Mouse (Mus musculus) kidney, adult 11 months (tissue): ENCODE results near the gene Rps7.

Experiments used
- DNase-seq: peaks from one replicate; pipeline ENCODE4 v3.0.0; 2022

Rps7 gene

DNA sequence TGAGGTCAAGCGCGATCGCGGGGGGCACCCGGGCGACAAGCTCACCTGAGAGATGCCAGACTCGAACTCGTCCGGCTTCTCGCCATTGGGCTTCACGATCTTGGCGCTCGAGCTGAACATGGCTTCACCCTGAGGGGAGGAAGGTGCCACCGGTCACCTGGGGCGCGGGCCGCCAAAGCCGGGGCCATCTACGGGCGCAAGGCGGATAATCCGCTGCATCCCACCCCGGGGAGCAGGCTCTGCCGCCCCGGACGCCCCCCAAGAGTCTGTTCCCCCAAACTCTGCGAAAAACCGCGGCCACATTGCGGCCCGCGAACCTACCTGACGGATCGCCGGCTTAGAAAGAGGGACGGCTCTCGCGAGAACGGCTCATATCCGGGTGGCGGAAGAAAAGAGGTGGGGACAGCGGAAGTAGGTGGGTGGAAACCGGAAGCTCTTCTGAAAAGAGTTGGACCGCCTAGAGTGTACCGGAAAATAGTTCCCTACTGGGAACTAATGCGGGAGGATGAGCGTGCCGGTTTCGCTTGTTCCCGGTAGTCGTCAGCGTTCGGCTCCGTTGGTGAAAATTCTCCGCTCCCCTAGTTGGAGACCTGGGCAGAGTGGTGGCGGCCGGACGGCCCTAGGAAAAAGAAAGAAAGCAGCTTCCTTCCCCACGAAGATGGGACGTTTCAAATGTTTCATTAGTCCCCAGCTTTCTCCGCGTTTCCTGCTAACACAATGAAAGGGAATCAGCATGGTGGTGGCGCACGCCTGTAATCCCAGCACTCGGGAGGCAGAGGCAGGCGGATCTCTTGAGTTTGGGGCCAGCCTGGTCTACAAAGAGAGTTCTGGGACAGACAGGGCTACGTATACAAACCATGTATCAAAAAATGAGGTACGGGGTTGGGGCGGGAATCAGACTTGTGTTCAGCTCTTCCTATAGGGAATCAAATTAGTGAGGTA, at the start of gene Rps7:
Gene Rps7 (minus strand): TSS at position 419 of the 942 bp plus-strand sequence.
- peak; percentile 91 for DNase-seq

DNA sequence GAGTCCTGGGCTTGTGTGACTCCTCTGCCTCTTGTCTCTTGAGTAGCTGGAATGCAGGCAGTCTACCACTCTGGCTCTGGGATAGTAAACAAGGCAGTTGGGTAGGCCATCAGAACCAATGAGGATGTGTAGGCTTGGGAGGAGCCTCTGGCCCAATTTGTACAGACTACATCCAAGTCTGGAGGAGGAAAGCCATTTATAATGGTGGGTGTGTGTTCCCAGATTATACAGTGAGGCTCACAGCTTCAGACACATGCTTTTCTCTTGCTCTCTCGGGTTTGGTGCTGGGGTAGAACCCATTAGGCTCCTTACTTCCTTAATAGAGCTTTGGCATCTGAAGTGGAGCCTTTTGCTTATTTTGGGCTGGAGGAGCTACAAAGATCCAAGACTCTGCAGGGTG, 48.9 kb upstream of the Rps7 start:
- DNase-seq: no peak

DNA sequence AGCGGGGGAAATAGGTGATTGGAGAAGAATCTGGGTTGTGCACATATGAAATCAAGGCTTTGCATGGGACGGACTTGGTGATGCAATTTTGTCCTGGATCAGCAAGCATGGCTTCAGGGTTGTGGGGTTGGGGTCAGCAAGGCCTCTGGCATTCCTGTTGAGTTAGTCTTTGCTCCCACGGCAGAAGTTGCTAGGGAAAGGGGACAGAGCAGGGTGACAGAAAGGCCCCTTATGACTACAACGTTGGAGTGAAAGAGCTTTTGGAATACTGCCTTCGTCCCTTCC, 40.1 kb upstream of the Rps7 start:
- DNase-seq: no peak

DNA sequence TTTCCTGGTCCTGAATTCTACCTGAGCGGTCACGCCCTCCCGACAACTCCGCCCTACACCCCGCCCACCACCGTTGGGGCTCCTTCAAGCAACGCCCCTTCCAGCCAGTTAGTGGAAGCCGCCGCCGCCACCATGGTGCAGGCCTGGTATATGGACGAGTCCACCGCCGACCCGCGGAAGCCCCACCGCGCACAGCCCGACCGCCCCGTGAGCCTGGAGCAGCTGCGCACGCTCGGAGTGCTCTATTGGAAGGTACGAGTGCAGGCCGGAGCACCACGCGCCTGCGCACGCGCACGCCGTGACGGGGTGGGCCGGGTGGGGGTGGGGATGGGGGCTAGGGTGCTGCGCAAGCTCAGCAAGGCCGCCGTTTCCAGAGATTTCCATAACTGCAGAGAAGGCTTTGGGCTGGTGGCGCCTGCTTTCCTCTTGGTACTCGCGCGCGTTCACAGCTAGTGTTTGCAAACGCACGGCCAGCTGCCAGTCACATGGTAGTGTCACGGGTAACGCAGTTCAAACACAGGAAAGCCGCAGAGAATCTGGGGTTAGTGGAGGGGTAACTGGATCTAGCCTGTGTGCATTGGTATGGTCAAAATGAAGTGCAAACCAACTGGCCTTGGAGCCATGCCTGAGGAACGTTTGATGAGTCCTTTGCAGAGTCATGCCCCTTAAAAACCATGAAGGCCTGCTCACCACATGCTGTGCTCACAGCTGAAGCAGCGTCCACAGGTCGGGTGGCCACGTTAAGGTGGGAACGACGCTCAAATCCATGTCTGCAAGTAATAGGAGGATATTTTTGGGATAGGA, 39.6 kb upstream of the Rps7 start, which contains the start of gene Adi1:
Gene Adi1 (plus strand): TSS at position 111 of the 804 bp plus-strand sequence.
- peak; percentile 89 for DNase-seq

DNA sequence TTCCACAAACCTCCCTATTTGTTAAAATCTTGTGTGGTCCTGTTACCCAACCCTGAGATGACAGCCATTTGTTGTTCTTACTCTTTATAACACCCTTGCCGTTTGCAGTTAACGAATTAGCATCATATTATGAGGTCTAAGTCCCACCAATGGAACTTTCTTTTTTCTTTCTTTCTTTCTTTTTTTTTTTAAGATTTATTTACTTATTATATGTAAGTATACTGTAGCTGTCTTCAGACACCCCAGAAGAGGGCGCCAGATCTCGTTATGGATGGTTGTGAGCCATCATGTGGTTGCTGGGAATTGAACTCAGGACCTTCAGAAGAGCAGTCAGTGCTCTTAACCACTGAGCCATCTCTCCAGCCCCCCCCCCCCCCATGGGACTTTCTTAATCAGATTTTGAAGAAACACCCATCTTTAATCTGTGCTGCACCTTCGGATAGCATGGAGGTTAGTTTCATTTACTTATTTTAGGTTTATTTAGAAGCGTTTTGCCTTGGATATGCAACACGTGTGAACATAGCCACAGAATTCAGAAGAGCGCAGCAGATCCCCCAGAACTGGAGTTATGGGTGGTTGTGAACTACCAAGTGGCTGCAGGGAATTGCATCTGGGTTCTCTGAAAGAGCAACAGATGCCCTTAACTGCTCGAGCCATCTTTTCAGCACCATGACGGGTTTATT, 38.4 kb upstream of the Rps7 start:
- no peak for DNase-seq

DNA sequence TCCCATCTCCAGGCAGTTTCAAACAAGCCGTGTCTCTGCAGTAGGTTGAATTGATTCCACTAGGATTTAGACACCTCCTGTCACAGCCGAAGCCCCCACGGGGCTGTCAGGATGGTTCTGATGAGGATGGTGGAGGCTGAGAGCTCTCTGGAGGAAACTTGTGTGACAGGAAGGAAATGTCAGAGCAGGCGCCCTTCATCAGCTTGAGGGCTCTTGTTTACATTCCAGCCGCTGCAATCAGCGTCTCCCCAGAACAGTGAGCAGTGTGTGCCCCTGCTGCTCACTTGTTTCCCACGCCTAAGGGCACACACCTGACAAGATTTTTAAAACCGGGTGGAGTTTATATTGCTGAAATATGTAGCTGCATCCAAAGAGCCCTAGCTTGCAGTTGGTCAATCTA, 31.5 kb upstream of the Rps7 start:
- DNase-seq: no peak

DNA sequence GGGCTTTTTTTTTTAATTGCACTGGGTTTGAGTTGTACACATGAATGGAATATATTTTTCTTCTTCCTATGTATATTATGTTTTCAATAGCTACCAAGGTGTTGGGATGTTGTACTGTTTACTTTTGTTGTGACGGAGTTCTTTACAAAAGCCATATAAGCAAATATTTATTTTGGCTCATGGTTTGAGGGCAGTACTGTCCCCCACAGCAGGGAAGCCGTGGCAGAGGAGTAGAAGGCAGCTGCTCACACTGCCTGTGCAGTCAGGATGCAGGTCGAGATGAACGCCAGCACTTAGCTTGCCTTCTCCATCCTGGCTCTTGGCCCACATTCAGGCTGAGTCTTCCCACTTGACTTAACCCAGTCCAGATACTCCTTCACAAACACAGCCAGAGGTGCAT, 31.0 kb upstream of the Rps7 start:
- DNase-seq: no peak

DNA sequence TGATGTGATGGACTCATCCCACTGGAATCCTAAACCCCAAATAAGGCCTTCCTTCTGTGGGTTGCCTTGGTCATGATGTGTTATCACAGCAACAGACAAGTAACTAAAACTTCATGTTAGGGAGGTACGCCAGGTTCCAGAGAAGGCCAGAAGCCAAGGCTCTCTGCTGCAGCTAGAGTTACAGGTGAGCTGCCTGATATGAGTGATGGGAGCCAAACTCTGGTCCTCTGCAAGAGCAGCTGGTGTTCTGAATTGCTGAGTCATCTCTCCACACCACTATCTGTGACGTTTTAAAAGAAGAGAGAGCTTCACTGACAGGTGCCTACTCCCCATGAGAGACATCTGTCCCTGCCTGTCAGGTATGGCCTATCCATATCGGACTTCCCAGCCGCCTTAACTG, 26.9 kb upstream of the Rps7 start:
- no peak for DNase-seq

DNA sequence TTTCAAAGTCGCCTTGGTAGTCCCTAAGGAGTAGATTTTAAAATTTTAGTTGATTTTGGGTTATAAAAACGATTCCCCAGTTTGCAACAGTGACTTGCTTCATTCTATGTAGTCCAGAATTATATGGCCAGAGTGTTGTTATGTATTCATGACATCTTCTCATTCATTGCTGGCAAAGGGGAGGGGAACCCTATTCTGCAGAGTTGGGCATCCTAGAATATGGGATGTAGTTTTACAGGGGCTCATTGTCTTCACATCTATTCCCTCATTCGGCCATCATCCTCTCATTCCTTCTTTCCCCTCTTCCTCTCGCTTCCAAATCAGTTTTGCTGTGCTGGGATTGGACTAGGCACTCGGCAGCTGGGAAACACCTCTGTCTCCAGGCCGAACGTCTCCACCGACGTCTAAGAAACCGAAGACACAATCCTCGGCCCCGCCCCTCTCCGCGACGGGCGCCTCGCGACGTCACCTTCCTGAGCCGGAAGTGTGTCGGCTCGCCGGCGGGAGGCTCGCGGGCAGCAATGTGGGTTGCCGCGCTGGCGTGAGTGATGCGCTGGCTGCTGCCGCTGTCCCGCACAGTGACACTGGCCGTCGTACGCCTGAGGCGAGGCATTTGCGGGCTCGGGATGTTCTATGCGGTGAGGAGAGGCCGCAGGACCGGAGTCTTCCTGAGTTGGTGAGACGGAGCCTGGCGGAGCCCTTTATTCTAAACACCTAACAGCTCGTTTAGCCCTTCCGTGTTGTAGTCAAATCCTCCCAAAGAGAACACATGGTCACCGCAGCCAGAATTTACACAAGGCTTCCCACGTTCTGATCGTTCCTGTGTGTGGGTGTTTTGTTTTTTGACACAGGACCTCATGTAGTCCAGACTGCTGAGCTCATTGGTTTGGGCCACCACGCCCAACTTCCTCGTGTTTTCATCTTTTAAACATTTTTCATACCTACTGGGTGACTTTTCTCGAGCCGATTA, 13.7 kb upstream of the Rps7 start, which contains the start of gene Rnaseh1:
Gene Rnaseh1 (plus strand): TSS at position 462 of the 970 bp plus-strand sequence.
- peak; percentile 83 for DNase-seq

DNA sequence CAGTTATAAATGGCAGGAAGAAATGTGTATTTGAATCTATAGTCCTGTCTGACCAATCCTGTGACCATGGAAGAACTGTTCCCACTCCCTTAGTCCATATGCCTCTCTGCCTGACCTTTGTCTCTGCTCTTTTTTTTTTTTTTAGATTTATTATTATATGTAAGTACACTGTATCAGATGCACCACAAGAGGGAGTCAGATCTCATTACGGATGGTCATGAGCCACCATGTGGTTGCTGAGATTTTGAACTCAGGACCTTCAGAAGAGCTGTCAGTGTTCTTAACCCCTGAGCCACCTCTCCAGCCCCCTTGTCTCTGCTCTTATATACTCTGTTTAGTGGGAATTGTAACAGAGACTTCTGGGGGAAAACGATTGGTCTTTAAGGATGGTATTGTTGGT, 3.0 kb upstream of the Rps7 start:
- DNase-seq: no peak

DNA sequence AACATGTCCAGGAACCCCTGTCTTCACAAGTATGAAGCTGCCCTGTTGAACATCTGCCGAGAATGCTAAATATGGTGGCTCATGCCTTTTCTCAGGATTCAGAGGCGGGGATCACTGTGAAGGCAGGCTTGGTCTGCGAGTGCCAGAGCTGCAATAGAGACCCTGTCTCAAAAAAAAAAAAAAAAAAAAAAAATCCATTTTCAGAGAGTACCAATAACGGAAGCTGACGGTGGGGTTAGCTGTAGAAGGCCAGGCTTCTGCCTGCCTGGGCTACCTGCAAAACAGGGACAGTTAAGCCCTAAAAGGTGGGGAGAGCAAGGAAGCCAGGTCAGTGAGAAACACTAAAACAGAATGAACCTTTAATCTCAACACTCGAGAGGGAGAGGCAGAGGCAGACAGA, 790 bp upstream of the Rps7 start:
- no peak for DNase-seq

DNA sequence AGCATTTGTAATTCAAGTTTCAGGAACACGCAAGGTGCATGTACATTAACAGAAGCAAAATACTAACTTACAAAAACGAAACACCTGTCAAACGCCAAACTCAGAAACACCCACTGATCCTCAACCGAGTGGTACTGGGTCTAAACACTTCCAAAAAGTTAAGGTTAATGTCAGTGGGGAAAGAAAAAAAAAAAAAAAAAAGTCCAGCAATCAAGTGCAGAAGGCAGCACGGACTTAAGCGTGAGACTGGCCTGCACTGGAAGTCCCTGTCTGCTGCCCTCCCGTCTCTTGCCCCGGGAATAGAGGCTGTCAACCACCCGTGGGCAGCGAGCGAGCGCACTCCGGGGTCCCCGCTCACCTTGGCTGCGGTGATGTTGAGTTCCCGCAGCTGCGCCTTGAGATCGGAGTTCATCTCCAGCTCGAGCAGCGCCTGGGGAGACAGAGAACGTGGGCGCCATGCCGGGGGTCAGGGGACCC, 657 bp downstream of the Rps7 start:
- DNase-seq: no peak

DNA sequence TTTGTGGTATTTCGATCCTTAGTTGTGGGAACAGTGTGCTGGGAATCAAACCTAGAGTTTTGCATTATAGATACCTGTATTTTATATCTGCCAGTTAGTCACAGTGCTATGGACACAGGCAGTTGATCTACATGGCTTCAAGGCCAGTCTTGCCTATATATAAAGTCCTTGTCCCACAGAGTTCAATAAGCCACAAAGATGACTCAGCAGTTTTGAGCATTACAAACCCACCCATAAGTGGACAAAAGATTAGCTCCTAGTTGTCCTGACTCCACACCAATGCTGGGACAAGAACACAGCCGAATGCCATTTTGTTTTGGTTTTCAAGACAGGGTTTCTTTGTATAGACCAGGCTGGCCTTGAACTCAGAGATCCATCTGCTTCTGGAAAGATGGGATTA, 7.3 kb downstream of the Rps7 start:
- no peak for DNase-seq

DNA sequence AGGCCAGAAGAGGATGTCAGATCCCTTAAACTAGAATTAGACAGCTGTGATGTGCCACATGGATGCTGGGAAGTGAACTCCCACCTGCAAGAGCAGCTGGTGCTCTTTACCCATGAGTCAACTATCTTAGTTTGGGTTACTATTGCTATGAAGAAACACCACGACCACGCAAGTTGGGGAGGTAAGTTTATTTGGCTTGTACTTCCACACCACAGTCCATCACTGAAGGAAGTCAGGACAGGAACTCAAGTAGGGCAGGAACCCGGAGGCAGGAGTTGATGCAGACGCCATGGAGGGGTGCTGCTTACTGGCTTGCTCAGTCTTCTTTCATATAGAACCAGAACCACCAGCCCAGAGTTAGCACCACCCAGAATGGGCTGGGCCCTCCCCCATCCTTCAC, 8.7 kb downstream of the Rps7 start:
- no peak for DNase-seq

DNA sequence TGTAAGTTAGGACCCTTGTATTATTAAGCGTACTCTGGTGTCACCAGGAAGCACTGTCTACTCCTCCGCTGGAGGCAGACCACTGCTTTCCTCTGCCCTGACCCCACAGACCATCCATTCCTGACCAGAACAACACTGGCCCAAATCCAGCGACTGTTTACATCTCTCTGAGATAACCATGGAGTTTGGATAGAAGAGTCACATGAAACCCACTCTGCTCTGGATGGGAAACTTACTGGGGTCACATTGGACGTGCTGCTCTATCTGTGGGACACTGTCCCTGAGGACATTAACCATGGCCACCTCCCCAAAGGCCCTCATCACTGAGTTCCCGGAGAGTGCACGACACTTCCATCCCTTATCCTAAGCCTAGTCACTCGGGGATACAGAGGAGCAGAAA, 10.3 kb downstream of the Rps7 start:
- DNase-seq: no peak

DNA sequence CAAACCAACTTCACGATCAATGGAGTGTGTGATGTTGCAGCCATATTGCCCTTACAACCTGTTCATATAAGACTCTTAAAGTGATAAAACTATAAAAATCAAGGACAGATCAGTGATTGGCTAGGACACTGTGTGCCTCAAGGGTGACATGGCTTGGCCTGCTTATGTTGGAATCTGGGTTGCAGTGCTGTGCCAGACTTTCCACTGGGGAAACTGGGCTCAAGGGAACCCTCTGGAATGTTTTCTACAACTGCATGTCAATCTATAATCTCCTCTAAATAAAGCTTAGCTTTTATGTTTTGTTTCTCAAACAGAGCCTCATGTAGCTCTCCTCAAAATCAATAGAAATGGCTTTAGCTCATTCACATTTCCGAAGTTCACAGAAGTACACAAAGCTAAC, 11.5 kb downstream of the Rps7 start:
- DNase-seq: no peak

DNA sequence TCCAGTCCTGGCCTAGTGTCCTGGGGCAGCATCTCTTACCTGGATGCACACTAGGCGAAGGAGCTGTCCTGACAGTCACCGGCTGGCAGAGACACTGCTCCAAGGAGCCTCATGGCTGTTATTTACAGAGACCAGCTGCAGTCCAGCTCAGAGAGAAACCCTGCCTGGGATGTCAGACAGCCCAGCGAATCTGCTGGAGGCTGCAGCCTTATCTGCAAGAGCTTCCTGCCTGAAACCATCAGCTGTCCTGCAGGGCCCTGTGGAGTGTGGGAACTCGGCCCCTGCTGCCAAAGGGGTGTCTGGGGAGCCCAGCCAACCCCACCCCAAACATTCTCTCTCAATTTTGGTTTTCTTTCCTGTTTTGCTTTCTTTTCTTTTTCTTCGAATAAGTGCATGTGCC, 12.6 kb downstream of the Rps7 start, which contains the start of gene Colec11:
Gene Colec11 (minus strand): TSS at position 183 of the 400 bp plus-strand sequence.
- DNase-seq: peak; percentile 7

DNA sequence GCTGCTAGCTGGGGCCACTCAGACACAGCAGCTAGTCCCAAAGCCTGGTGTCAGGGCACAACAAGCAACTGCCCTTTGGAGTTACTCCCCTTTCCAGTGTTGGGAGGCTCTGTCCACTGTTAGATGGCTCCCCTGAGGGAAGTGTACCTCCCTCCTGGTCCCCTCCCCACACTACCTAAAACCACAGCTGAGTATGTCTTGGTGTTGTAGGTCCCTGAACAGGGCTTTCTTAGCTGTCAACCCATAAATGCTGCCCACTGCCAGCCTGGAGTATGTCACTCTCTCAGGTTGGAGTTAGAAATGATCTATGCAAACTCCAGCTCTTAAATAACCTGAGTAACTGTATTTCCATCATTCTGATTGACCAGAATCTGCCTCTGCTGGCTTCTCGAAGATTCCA, 13.1 kb downstream of the Rps7 start:
- no peak for DNase-seq

DNA sequence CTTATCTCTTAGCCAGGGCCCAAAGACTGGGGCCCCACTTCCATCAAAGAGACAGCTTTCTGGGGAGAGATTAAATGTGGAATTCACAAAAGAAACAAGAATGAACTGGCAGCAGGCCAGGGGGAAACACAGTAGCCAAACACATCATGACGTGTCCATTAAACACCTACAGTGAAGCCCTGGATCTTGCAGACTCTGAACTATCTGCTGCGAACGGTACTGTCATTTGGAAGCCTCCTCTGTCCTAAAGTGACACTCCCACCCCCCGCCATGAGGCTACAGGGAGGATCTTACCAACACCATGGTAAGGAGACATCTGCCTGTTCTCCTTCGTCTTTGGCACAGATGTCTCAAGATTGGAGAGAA, 13.6 kb downstream of the Rps7 start:
- no peak for DNase-seq

DNA sequence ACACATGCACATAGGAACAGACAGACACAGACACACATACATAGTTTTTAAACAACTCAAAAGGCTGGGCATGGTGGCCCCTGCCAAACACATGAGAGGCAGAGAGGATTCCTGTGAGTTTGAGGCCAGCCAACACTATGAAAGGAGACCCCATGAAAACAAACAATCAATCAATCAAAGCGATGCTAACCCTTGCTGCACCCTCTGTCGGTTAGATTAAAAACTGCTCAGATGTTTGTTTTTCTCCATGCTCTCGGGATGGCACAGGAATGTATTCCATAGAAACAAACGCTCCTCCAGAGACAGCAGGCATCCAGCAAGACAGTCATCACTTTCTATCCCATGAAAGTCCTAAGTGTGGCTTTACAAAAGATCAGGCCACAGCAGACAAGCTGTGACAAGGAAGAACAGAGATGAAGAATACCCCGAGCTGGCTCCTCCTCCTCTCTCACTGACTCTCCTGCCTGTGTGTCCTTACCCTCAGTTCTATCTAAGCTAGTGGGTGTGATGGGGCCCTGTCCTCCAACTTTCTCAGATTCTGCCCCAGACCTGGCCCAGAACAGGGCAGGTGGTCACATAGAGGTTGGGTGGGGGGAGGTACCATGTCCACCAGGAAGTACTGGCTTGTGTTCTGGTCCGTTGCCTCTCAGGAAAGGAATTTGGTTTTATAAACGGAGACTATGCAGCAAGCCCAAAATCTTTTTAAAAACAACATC, 14.1 kb downstream of the Rps7 start:
- no peak for DNase-seq

DNA sequence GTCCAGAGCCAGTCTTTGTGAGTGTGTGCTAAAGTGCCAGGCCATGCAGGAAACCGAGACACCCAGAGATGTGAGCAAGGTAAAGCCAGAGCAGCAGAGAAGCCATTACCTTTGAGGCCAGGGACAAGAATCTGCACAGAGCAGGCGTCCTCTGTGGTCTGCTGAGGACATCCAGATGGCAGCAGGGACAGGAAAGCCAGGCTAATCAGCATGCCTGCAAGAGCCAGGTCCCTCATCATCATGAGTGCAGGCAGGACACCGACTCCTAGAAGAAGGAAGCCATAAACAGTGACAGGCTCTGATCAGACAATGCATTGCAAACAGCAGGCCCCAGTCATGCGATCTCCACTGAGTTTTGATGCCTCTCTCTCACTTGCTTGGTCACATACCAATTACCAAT, 18.5 kb downstream of the Rps7 start:
- no peak for DNase-seq
